Mouse (Mus musculus): ENCODE results near the gene Pdia4.

GRCm38 (mm10) chr6:47827462-47827861 lies 14.2 kb upstream of the Pdia4 start:
- TF ChIP-seq CTCF (conservative IDR thresholded peaks at IDR 0.05; ENCODE audit: low read length) (no peak), POU5F1 (IDR thresholded peaks at IDR 0.05; ENCODE audit: borderline replicate concordance, low read length) (no peak), NANOG (IDR thresholded peaks at IDR 0.05; ENCODE audit: borderline replicate concordance, low read length) (no peak)

Data from E14TG2a.4 (cell line).